Mouse (Mus musculus): Measurements from ENCODE around the gene H2-M10.4. TPM values are rescaled to one million over a fixed set of nuclear protein-coding genes. Genes with fewer than 3 reads are reported as not detected.

Gene H2-M10.4
- total and polyA plus RNA-seq, 3 experiments: not detected

- no peaks in the 10 kb centered on the region for H3K9me3 ChIP-seq (replicated peaks; ENCODE audit: insufficient read depth, low read length)
- no peaks in the 10 kb centered on the region for H3K79me2 ChIP-seq (ENCODE audit: control insufficient read depth, insufficient read depth, low read length, poor library complexity)
- TF ChIP-seq MXI1 (IDR thresholded peaks at IDR 0.05; ENCODE audit: low read depth, low read length) (no peak), HCFC1 (IDR thresholded peaks at IDR 0.05; ENCODE audit: low read depth, low read length) (no peak), BHLHE40 (IDR thresholded peaks at IDR 0.05; ENCODE audit: borderline replicate concordance, low read depth, low read length) (no peak), USF1 (IDR thresholded peaks at IDR 0.05; ENCODE audit: low read depth, low read length) (no peak), ETS1 (IDR thresholded peaks at IDR 0.05; ENCODE audit: low read depth, low read length) (no peak), NRF1 (IDR thresholded peaks at IDR 0.05; ENCODE audit: insufficient read depth, low read depth, low read length, poor library complexity, severe bottlenecking) (no peak), GATA1 (IDR thresholded peaks at IDR 0.05; ENCODE audit: low read depth, low read length) (no peak), ZC3H11A (IDR thresholded peaks at IDR 0.05; ENCODE audit: low read depth, low read length) (no peak), UBTF (IDR thresholded peaks at IDR 0.05; ENCODE audit: borderline replicate concordance, insufficient read depth, low read depth, low read length) (no peak), MEF2A (IDR thresholded peaks at IDR 0.05; ENCODE audit: extremely low read depth, insufficient replicate concordance, low read depth, low read length, poor library complexity, severe bottlenecking) (no peak), KAT2A (conservative IDR thresholded peaks at IDR 0.05; ENCODE audit: low read depth, low read length) (no peak), GABPA (IDR thresholded peaks at IDR 0.05; ENCODE audit: low read depth, low read length) (no peak), E2F4 (IDR thresholded peaks at IDR 0.05; ENCODE audit: borderline replicate concordance, low read depth, low read length) (no peak), MAFK (IDR thresholded peaks at IDR 0.05; ENCODE audit: borderline replicate concordance, low read depth, low read length) (no peak)
- no peaks in the 10 kb centered on the region for H3K36me3 ChIP-seq (ENCODE audit: control insufficient read depth in 1 of 2, insufficient read depth in 2 of 2, low read length in 2 of 2)
- no peak for DNase-seq (ENCODE audit: low read depth, low spot score)
- H3K4me1 ChIP-seq (ENCODE audit: control insufficient read depth in 1 of 2, insufficient read depth in 2 of 2, low read length in 2 of 2): no peaks in the 10 kb centered on the region
- no peak overlapping the region for H3K4me3 ChIP-seq (ENCODE audit: control insufficient read depth in 1 of 2, insufficient read depth in 1 of 2, low read depth in 2 of 2, low read length in 2 of 2)
- no peak overlapping the region for H3K9ac ChIP-seq (ENCODE audit: control insufficient read depth, low read depth, low read length, poor library complexity, severe bottlenecking)
- no peak overlapping the region for H3K27ac ChIP-seq (ENCODE audit: control insufficient read depth, low read depth, low read length)
- no peaks in the 10 kb centered on the region for H3K27me3 ChIP-seq (ENCODE audit: control insufficient read depth in 1 of 2, insufficient read depth in 2 of 2, low read length in 2 of 2)
Measured at GRCm38 (mm10) chr17:36486687-36487230, 24.6 kb upstream of the H2-M10.4 start.

GRCm38 (mm10) chr17:36483865-36484264, 21.7 kb upstream of the H2-M10.4 start:
- Histone ChIP-seq H3K27me3 (ENCODE audit: control insufficient read depth in 1 of 2, insufficient read depth in 2 of 2, low read length in 2 of 2) (no peaks in the 10 kb centered on the region), H3K4me1 (ENCODE audit: control insufficient read depth in 1 of 2, insufficient read depth in 2 of 2, low read length in 2 of 2) (no peaks in the 10 kb centered on the region), H3K9me3 (replicated peaks; ENCODE audit: insufficient read depth, low read length) (no peaks in the 10 kb centered on the region), H3K9ac (ENCODE audit: control insufficient read depth, low read depth, low read length, poor library complexity, severe bottlenecking) (no peak overlapping the region), H3K79me2 (ENCODE audit: control insufficient read depth, insufficient read depth, low read length, poor library complexity) (no peaks in the 10 kb centered on the region), H3K4me3 (ENCODE audit: control insufficient read depth in 1 of 2, insufficient read depth in 1 of 2, low read depth in 2 of 2, low read length in 2 of 2) (no peak overlapping the region), H3K27ac (ENCODE audit: control insufficient read depth, low read depth, low read length) (no peak overlapping the region), H3K36me3 (ENCODE audit: control insufficient read depth in 1 of 2, insufficient read depth in 2 of 2, low read length in 2 of 2) (no peaks in the 10 kb centered on the region)
- TF ChIP-seq NRF1 (IDR thresholded peaks at IDR 0.05; ENCODE audit: insufficient read depth, low read depth, low read length, poor library complexity, severe bottlenecking) (no peak), RCOR1 (IDR thresholded peaks at IDR 0.05; ENCODE audit: low read depth, low read length) (no peak), TBP (IDR thresholded peaks at IDR 0.05; ENCODE audit: low read depth, low read length) (no peak), ZMIZ1 (IDR thresholded peaks at IDR 0.05; ENCODE audit: low read depth, low read length) (no peak), TCF12 (IDR thresholded peaks at IDR 0.05; ENCODE audit: low read depth, low read length) (no peak), MYB (IDR thresholded peaks at IDR 0.05; ENCODE audit: low read depth, low read length) (no peak), CTCF (IDR thresholded peaks at IDR 0.05 in 2 of 3, conservative IDR thresholded peaks at IDR 0.05 in 1 of 3; ENCODE audit: control insufficient read depth in 1 of 3, insufficient read depth in 1 of 3, low read depth in 2 of 3, low read length in 3 of 3, poor library complexity in 1 of 3, severe bottlenecking in 1 of 3) (no peak), KAT2A (conservative IDR thresholded peaks at IDR 0.05; ENCODE audit: low read depth, low read length) (no peak), UBTF (IDR thresholded peaks at IDR 0.05; ENCODE audit: borderline replicate concordance, insufficient read depth, low read depth, low read length) (no peak), MAFK (IDR thresholded peaks at IDR 0.05; ENCODE audit: borderline replicate concordance, low read depth, low read length) (no peak), POLR2AphosphoS5 (IDR thresholded peaks at IDR 0.05; ENCODE audit: borderline replicate concordance, low read depth, low read length) (no peak), CHD2 (IDR thresholded peaks at IDR 0.05; ENCODE audit: low read length) (no peak), GATA1 (IDR thresholded peaks at IDR 0.05; ENCODE audit: low read depth, low read length) (no peak), TAL1 (IDR thresholded peaks at IDR 0.05; ENCODE audit: low read length) (no peak), POLR2AphosphoS2 (IDR thresholded peaks at IDR 0.05; ENCODE audit: low read length) (no peak), JUND (IDR thresholded peaks at IDR 0.05; ENCODE audit: low read depth, low read length) (no peak)
- DNase-seq (ENCODE audit: low read depth, low spot score): no peak

Data from MEL (cell line).